Mouse (Mus musculus) brain, embryonic 14.5 days (tissue): Measurements from ENCODE around the gene Gmpr2.

Experiments used
- CTCF ChIP-seq: fragments of 200-500 bp; IDR thresholded peaks from 2 replicates; pipeline ENCODE4 v1.5.1; 2012; ENCODE audit warnings: inconsistent platforms, mild to moderate bottlenecking, moderate library complexity, borderline replicate concordance; ENCODE audit not compliant: insufficient read depth, insufficient read length; ENCODE audit errors: extremely low read depth
- POLR2A ChIP-seq: fragments of 200-500 bp; IDR thresholded peaks from 2 replicates; pipeline ENCODE4 v1.6.1; 2012; ENCODE audit warnings: mild to moderate bottlenecking, inconsistent platforms, borderline replicate concordance; ENCODE audit not compliant: poor library complexity, insufficient read depth, insufficient read length, severe bottlenecking; ENCODE audit errors: extremely low read depth

- no peak for TF ChIP-seq POLR2A
- no peak for TF ChIP-seq CTCF
These were observed 17.7 kb downstream of the Gmpr2 start for GRCm38 (mm10) chr14:55689433-55689832.
